Mouse (Mus musculus) hindbrain, embryonic 14.5 days (tissue): ENCODE data around the gene Lrrc15. TPM values are rescaled to one million over a fixed set of nuclear protein-coding genes. Genes with fewer than 3 reads are reported as not detected.

Source experiments
- ATAC-seq: fragments of 200-750 bp; cut with Nextera tagmentation; 2 replicates; pipeline ENCODE4 v1.8.0; 2017; ENCODE audit warnings: moderate number of reproducible peaks, mild to moderate bottlenecking, moderate TSS enrichment, moderate library complexity; ENCODE audit not compliant: low FRiP score
- DNase-seq: peaks from one replicate; pipeline ENCODE4 v3.0.0-alpha.2; 2015; ENCODE audit warnings: low spot score
- H3K27ac ChIP-seq: fragments of 300-500 bp; sonication (generic); 2 replicates; pipeline ENCODE4 v1.5.1; 2014; ENCODE audit warnings: mild to moderate bottlenecking, moderate library complexity
- H3K27me3 ChIP-seq: fragments of 300-500 bp; sonication (generic); 2 replicates; pipeline ENCODE4 v1.6.1; 2014; ENCODE audit warnings: mild to moderate bottlenecking, low read length, mixed read lengths; ENCODE audit not compliant: control insufficient read depth, insufficient read depth
- H3K36me3 ChIP-seq: fragments of 300-500 bp; sonication (generic); replicated peaks from 2 replicates; pipeline ENCODE4 v1.6.1; 2014; ENCODE audit not compliant: control insufficient read depth, insufficient read depth
- H3K4me1 ChIP-seq: fragments of 300-500 bp; sonication (generic); replicated peaks from 2 replicates; pipeline ENCODE4 v1.6.1; 2014; ENCODE audit warnings: antibody characterized with exemption, low read length, mixed read lengths; ENCODE audit not compliant: control insufficient read depth, insufficient read depth
- H3K4me2 ChIP-seq: fragments of 300-500 bp; sonication (generic); replicated peaks from 2 replicates; pipeline ENCODE4 v1.6.1; 2014; ENCODE audit warnings: mild to moderate bottlenecking, moderate library complexity
- H3K4me3 ChIP-seq: fragments of 300-500 bp; sonication (generic); replicated peaks from 2 replicates; pipeline ENCODE4 v1.5.1; 2014; ENCODE audit warnings: mild to moderate bottlenecking, low read length
- H3K9ac ChIP-seq: fragments of 300-500 bp; sonication (generic); 2 replicates; pipeline ENCODE4 v1.6.1; 2014
- H3K9me3 ChIP-seq: fragments of 300-500 bp; sonication (generic); 2 replicates; pipeline ENCODE4 v1.6.1; 2016; ENCODE audit warnings: low read length; ENCODE audit not compliant: control insufficient read depth
- WGBS: fragments of 180-500 bp; shearing (Covaris S2); extraction: QIAGEN DNeasy Blood & Tissue Kit; methylation state at CpG from one replicate; pipeline ENCODE4 v1.1.7; 2014; 5-methylcytosine and 5-hydroxymethylcytosine counted together
- polyA plus RNA-seq: library from polyadenylated mRNA; unstranded; fragments of >200 nt; fragmentation: Nextera tagmentation; extraction: Ambion mirVana; gene quantifications from 2 replicates; pipeline ENCODE4 v1.2.1, GENCODE M21; 2014

The Lrrc15 gene
- polyA plus RNA-seq, 1 experiment from 2014 or later: 0.31 TPM

DNA sequence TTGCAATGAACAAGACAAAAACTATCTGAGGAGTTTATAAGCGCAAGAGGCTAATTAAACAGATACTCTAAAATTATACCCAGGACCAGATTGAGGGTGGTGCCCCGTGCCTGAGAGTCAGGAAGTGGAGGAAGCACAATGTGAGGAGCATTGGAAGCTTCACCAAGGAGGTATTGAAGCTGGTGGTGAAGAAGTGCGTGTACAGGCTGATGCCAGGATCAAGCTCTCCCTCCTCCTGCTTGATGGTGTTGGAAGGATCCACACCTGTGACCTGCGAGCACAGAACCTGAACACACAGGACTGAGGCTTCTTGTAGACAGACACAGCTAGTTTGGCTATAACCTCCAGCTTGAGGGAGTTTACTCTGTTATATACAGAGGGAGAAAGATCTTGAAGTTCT, 23.0 kb upstream of the Lrrc15 start:
- WGBS: 93% methylated on average over 4 of the region's 4 CpGs
- no peak for ATAC-seq

DNA sequence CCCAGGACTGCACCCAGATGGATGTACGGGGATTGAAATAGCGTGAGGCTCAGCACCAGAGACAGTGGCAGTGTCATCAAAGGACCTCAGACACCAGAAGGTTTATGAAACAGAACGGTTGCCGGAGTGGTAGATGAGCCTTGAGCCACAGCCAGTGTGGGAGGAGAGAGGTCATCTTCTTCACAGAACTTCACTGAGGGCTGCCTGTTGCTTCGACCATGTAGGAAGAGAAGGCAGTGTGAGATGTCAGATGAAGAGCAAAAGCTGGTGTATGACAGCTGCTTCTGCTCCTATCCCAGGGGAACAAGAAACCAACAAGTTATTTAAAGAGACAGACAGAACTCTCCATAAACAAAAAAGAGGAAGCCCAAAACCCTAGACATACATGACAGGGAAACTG, 21.2 kb upstream of the Lrrc15 start:
- Histone ChIP-seq H3K9me3 (no peaks in the 10 kb centered on the region), H3K4me1 (peaks cover 13% of the 10 kb centered on the region), H3K27ac (no peak overlapping the region), H3K36me3 (no peaks in the 10 kb centered on the region), H3K4me2 (no peak overlapping the region), H3K4me3 (no peak overlapping the region), H3K27me3 (peaks cover 38% of the 10 kb centered on the region), H3K9ac (no peak overlapping the region)
- WGBS: 78% methylated on average over 5 of the region's 5 CpGs
- ATAC-seq (no peak), DNase-seq (no peak)

More for the DNA sequence above, 23.0 kb upstream of the Lrrc15 start:
- Histone ChIP-seq H3K4me3 (no peak overlapping the region), H3K4me1 (peaks cover 21% of the 10 kb centered on the region), H3K36me3 (no peaks in the 10 kb centered on the region), H3K9me3 (no peaks in the 10 kb centered on the region), H3K27ac (no peak overlapping the region), H3K4me2 (no peak overlapping the region), H3K9ac (no peak overlapping the region), H3K27me3 (peaks cover 56% of the 10 kb centered on the region)
- DNase-seq: no peak

DNA sequence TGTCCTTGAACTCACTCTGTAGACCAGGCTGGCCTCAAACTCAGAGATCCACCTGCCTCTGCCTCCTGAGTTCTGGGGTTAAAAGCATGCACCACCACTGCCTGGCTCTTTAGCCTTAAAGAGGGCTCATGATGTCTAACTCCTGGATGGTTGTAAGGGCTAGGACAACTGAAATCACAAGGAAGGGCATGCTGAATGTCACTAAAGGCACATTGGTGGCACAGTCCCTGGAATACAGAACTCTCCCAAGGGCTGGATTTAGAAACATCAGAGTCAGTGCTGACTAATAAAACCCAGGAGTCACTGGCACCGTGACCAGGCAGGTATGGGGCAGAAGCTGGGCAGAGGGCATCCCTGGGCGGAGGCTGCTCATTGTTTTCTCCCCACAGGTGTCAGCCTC, 20.4 kb upstream of the Lrrc15 start:
- no peaks in the 10 kb centered on the region for H3K9me3 ChIP-seq
- ATAC-seq: no peak
- H3K4me2 ChIP-seq: no peak overlapping the region
- H3K27me3 ChIP-seq: peaks cover 29% of the 10 kb centered on the region
- no peak for DNase-seq
- WGBS: 81% methylated on average over 2 of the region's 2 CpGs
- H3K36me3 ChIP-seq: no peaks in the 10 kb centered on the region
- H3K9ac ChIP-seq: no peak overlapping the region
- H3K4me1 ChIP-seq: peaks cover 5% of the 10 kb centered on the region
- H3K4me3 ChIP-seq: no peak overlapping the region
- no peak overlapping the region for H3K27ac ChIP-seq

DNA sequence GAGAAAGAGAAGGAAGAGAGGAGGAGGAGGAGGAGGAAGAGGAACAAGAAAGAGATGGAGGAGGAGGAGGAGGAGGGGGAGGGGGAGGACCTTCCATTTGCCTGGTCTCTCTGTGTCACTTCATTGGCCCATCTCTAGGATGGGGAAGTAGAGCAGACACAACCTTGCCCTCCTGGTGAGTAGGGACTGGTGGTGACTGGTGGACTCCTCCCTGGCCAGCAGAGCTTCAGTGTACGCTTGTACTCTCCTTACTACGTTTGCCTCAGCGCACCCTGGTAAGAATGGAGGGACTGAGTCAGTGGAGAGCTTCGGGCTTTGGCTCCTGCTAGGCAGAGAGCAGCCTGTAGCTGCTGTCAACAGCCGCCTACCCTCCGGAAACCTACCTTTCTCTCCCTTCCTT, 19.6 kb upstream of the Lrrc15 start:
- H3K9ac ChIP-seq: no peak overlapping the region
- H3K4me1 ChIP-seq: no peaks in the 10 kb centered on the region
- ATAC-seq (no peak), DNase-seq (no peak)
- no peaks in the 10 kb centered on the region for H3K36me3 ChIP-seq
- no peak overlapping the region for H3K4me2 ChIP-seq
- H3K9me3 ChIP-seq: no peaks in the 10 kb centered on the region
- no peak overlapping the region for H3K27ac ChIP-seq
- peaks cover 22% of the 10 kb centered on the region for H3K27me3 ChIP-seq
- WGBS: 89% methylated on average over 6 of the region's 6 CpGs
- H3K4me3 ChIP-seq: no peak overlapping the region

DNA sequence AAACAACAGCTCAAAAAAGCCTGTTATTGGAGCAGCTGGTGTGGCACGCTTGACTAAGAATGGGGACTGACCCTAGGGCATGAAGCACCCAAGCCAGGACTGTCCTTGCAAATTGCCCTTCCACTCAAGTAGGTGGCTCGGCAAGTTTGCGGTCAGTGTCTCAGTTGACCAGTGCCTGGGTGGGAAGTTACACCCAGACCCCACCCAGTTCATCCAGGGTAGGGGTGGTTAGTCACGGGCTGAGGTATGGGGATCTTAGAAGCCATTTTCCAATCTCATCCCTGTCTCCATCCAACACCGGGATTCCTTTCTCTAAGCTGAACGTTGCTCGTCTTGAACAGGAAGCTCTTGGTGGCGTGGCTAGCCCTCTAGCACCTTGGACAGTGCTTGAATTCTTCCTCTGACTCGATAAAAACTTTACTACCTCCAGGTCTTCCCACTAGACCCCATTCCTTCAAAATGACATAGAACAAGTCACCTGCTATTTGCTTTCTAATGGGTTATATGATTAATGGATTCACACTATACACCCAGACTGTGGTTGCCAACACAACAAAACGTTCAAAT, 16.7 kb upstream of the Lrrc15 start:
- Histone ChIP-seq H3K4me1 (no peaks in the 10 kb centered on the region), H3K27ac (no peak overlapping the region), H3K27me3 (peaks cover 9% of the 10 kb centered on the region; the same call in 1 of the 2 replicates), H3K36me3 (no peaks in the 10 kb centered on the region), H3K9me3 (no peaks in the 10 kb centered on the region), H3K9ac (no peak overlapping the region), H3K4me3 (no peak overlapping the region), H3K4me2 (no peak overlapping the region)
- DNase-seq (no peak), ATAC-seq (no peak)
- 75% methylated on average over 10 of the region's 10 CpGs for WGBS

DNA sequence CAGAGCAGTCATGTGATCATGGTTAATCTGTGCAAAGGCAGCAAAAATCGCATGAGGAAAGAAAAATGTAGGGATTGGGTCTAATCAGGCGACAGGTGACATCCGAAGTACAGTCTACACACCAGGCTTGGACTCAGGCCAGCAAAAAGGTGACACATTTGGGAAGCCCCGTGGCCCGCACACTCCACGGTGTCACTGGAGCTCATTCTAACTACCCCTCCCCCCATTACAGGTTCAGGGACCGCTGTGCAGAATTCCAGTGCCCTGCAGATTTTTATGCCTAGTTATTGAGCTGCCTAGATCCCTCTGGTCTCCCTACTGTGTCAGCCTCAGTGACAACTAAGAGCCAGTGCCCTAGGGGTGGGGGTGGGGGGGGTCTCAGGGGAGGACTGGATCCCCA, 14.4 kb upstream of the Lrrc15 start:
- ATAC-seq (no peak), DNase-seq (no peak)
- 86% methylated on average over 7 of the region's 7 CpGs for WGBS
- Histone ChIP-seq H3K27ac (no peak overlapping the region), H3K27me3 (no peaks in the 10 kb centered on the region), H3K36me3 (no peaks in the 10 kb centered on the region), H3K4me1 (no peaks in the 10 kb centered on the region), H3K9ac (no peak overlapping the region), H3K4me2 (no peak overlapping the region), H3K9me3 (no peaks in the 10 kb centered on the region), H3K4me3 (no peak overlapping the region)

DNA sequence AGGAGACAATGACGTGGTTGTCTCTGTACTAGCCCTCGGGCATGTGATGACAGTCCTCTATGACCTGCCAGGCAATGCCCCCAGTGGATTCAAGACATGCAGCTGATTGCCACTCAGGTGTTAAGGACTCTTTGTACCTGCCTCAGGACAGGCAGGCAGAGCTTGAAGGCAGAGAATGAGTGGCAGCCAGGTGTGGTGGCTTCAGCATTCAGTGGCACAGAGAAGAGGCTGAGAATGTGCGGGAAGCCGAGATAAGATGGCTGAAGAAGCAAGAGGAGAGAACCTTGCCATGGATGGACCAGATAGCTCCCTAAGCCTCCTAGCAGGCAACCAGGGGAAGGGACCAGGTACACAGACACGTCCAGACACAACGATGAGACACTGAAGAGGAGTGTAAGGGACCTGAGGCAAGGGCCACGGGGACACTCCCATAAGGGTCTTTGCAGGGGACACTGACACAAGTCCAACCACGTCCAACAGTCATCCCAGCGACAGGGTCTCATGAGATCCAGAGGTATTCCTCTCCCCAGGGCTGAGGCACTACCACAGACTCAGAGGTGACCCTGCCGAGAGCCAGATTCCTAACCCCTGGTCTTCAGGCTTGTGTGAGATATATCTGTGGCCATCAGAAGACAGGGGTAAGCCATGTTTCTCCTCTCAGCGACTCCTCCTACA, 13.7 kb upstream of the Lrrc15 start:
- no peak for ATAC-seq
- Histone ChIP-seq H3K4me2 (no peak overlapping the region), H3K4me3 (no peak overlapping the region), H3K27me3 (no peaks in the 10 kb centered on the region), H3K36me3 (no peaks in the 10 kb centered on the region), H3K27ac (no peak overlapping the region), H3K9ac (no peak overlapping the region), H3K9me3 (no peaks in the 10 kb centered on the region), H3K4me1 (no peaks in the 10 kb centered on the region)
- WGBS: 88% methylated on average over 11 of the region's 11 CpGs
- no peak for DNase-seq

DNA sequence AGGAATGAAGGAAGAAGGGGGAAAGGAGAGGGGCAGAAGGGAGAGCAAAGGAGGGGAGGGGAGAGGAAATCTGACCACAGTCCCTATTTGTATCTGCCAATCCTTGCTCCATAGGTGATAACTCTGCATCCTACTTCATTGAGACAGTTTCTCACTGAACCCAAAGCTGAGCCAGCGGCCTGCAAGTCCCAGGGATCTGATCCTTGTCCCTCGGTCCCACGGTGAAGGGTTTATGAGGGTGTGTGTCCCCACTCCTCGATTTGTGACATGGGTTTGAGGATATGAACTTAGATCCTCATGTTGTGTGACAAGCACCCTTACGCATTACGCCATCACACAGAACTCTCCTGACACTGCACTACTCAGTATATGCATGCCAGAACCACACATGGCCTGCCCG, 12.1 kb upstream of the Lrrc15 start:
- DNase-seq: no peak
- no peak overlapping the region for H3K27ac ChIP-seq
- no peak overlapping the region for H3K4me3 ChIP-seq
- H3K27me3 ChIP-seq: no peaks in the 10 kb centered on the region
- H3K36me3 ChIP-seq: no peaks in the 10 kb centered on the region
- no peak overlapping the region for H3K9ac ChIP-seq
- H3K4me2 ChIP-seq: no peak overlapping the region
- no peak for ATAC-seq
- no peaks in the 10 kb centered on the region for H3K4me1 ChIP-seq
- WGBS: 86% methylated on average over 7 of the region's 7 CpGs
- no peaks in the 10 kb centered on the region for H3K9me3 ChIP-seq

DNA sequence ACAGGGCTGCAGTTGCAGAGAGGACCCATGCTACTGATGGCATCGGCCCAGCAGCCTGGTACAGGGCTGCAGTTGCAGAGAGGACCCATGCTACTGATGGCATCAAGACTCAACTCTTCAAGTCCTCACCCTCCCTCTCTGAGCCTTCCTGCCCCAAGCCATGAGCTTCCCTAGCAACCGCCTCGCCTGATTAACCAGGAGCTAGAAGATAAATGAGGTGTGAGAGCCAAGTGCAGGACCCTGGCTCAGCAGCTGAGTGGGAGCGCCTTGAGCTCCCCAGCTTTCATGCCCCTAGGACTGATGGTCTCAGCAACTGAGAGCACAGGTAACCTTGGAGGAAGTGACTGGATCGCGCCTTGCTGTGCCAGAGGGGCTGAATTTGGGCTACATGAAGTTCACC, 7.4 kb upstream of the Lrrc15 start:
- Histone ChIP-seq H3K27me3 (no peaks in the 10 kb centered on the region), H3K9ac (no peak overlapping the region), H3K36me3 (no peaks in the 10 kb centered on the region), H3K4me2 (no peak overlapping the region), H3K9me3 (no peaks in the 10 kb centered on the region), H3K4me3 (no peak overlapping the region), H3K4me1 (no peaks in the 10 kb centered on the region), H3K27ac (no peak overlapping the region)
- DNase-seq: no peak
- WGBS: 70% methylated on average over 6 of the region's 6 CpGs
- ATAC-seq: no peak

DNA sequence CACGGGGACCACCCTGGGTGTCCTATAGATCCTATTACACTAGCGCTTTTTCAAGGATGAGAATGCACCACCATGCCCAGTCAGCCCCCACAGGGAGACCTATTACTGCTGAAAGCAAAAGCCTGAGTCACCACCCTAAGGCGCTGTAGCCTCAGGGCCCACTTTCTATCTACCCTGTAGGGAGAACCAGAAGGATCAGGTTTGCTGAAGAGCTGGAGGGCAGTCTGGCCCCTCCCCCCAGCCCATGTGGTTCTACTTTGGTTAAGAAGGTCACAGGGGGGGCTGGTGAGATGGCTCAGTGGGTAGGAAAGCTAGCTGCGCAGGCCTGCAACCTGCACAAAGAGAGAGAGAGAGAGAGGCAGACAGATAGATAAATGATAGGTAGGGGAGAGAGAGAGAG, 2.6 kb upstream of the Lrrc15 start:
- peaks cover 44% of the 10 kb centered on the region for H3K27me3 ChIP-seq
- H3K27ac ChIP-seq: no peak overlapping the region
- no peaks in the 10 kb centered on the region for H3K36me3 ChIP-seq

More for the DNA sequence above, 2.6 kb upstream of the Lrrc15 start:
- Histone ChIP-seq H3K4me2 (no peak overlapping the region), H3K4me3 (no peak overlapping the region), H3K4me1 (0 out of 2 replicates have a peak, but pooled peaks cover 7% of the 10 kb centered on the region), H3K9me3 (no peaks in the 10 kb centered on the region), H3K9ac (no peak overlapping the region)
- no peak for DNase-seq
- WGBS: 58% methylated on average over 4 of the region's 4 CpGs
- ATAC-seq: no peak
